Mouse (Mus musculus): ENCODE measurements around the gene Tcte1.
A peak's percentile ranks its signal among the peaks of the same experiment; 100 is the strongest.

Tcte1 gene

GRCm38 (mm10) chr17:45565103-45565502, 41.9 kb downstream of the Tcte1 start:
- DNase-seq (ENCODE audit: low spot score in 2 of 2): no peak

- no peak for DNase-seq (ENCODE audit: low spot score in 2 of 2)
Observed at GRCm38 (mm10) chr17:45566031-45566359, 42.8 kb downstream of the Tcte1 start.

DNA sequence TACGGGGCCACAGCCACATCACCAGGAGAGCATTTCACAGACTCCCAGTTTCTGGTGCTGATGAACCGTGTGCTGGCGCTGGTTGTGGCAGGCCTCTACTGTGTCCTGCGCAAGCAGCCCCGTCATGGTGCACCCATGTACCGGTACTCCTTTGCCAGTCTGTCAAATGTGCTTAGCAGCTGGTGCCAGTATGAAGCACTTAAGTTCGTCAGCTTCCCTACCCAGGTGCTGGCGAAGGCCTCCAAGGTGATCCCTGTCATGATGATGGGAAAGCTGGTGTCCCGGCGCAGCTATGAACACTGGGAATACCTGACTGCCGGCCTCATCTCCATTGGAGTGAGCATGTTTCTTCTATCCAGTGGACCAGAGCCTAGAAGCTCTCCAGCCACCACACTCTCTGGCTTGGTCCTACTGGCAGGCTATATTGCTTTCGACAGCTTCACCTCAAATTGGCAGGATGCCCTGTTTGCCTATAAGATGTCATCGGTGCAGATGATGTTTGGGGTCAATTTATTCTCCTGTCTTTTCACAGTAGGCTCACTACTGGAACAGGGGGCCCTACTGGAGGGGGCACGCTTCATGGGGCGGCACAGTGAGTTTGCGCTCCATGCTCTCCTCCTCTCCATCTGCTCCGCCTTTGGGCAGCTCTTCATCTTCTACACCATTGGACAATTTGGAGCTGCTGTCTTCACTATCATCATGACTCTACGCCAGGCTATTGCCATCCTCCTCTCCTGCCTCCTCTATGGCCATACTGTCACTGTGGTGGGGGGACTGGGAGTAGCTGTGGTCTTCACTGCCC, 43.3 kb downstream of the Tcte1 start:
- no peak for DNase-seq (ENCODE audit: low spot score in 2 of 2)

GRCm38 (mm10) chr17:45567162-45567601, 43.9 kb downstream of the Tcte1 start:
- no peak for DNase-seq (ENCODE audit: low spot score in 2 of 2)

DNA sequence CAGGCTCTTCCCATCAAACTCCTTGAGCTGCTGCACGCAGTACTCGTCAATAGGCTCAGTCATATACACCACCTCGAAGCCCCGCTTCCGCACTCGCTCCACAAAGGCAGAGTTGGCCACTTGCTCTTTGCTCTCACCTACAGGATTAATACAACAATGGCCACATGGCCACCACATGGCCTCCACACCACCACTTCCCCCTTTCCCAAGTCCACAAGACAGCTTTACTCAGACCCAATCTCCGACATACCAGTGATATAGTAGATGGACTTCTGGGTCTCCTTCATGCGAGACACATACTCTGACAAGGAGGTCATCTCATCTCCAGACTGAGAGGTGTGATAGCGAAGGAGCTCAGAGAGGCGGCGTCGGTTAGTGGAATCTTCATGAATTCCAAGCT, 45.8 kb downstream of the Tcte1 start:
- no peak for DNase-seq (ENCODE audit: low spot score in 2 of 2)

DNA sequence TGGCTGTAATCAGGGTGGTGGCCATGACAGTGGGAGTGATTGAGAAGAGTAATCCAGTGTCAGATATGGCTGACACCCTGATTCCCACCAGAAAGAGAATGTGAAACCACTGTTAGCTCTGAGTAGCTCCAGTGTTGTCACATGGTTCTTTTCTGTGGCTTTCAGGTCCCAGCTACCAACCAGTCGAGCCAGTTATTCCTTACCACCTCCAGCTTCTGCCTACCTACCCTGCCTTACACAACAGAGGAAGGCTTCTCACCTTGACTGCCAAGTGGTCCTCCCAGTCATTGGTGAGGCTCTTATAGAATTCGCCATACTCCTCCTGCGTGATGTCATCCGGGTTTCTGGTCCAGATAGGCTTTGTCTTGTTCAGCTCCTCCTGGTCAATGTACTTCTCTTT, 46.8 kb downstream of the Tcte1 start:
- no peak for DNase-seq (ENCODE audit: low spot score in 2 of 2)

DNA sequence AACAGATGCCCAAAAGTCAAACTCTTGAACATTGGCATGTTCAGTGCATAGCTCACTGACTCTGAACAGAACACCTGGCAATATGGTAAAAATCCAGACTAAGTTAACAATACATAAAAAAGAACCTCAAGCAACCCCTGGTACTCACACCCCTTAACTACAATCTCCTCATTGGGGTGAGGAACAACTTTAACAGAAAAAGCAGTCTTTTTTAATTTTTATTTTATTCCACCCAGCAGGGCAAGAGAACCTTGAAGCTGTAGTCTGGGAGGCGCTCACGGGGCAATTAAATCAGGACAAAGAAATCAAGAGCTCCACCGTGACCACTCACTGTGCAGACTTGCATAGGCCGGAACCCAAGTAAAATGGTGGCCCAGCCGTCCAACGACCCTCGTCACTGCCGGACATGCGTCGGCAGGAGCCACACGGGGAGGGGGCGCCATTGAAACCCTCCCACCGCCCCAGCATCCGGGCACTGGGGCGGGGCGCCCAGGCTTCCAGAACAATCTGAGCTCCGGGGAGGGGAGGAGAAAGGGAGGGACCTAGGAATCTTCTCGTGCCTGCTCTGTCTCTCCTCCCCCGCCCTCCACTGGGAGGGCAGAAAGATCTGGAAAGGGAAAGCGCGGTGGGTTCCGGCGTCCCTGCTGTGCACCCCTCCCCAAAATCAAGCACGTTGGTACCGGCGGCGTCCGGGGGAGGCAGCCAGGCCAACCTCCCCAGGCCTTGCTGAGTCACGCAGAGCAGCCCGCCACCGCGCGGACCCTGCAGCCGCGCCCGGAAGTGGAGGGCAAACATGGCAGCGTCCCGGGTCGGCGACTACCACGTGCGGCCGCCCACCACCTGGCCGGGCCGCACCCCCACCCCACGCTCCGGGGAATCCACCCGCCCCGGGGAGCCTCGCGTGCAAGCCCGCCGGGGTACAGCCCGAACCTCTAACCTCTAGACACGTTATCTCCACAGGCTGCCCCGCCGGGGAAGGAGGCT, 49.2 kb downstream of the Tcte1 start:
- peak in 1 of 2 experiments; percentile 65 for DNase-seq (ENCODE audit: low spot score in 2 of 2)

- peak; percentile 99 to 100 for DNase-seq (ENCODE audit: low spot score in 2 of 2)
Observed at GRCm38 (mm10) chr17:45573087-45573779, 50.0 kb downstream of the Tcte1 start, which contains the start of gene Hsp90ab1. Hsp90ab1 (minus strand) TSS chr17:45573271.

DNA sequence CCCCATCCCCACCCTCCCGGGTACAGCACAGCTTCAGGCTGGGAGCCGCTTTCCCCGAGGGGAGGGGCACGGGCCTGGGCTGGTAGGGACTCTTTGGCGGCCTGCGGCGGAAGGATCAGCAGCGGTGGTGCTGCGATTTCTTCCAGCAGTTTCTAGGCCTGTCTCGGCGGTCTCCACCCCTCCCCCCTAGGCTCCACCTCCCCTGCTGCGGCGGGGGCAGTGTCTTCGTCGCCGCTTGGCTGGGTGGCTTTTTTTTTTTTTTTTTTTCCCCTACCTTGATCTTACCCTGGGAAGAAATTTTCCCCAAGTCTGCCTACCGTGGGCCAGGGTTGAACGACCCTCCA, 50.5 kb downstream of the Tcte1 start:
- peak; percentile 94 to 98 for DNase-seq (ENCODE audit: low spot score in 2 of 2)

GRCm38 (mm10) chr17:45574129-45574761, 51.0 kb downstream of the Tcte1 start:
- peak; percentile 54 to 68 for DNase-seq (ENCODE audit: low spot score in 2 of 2)

DNA sequence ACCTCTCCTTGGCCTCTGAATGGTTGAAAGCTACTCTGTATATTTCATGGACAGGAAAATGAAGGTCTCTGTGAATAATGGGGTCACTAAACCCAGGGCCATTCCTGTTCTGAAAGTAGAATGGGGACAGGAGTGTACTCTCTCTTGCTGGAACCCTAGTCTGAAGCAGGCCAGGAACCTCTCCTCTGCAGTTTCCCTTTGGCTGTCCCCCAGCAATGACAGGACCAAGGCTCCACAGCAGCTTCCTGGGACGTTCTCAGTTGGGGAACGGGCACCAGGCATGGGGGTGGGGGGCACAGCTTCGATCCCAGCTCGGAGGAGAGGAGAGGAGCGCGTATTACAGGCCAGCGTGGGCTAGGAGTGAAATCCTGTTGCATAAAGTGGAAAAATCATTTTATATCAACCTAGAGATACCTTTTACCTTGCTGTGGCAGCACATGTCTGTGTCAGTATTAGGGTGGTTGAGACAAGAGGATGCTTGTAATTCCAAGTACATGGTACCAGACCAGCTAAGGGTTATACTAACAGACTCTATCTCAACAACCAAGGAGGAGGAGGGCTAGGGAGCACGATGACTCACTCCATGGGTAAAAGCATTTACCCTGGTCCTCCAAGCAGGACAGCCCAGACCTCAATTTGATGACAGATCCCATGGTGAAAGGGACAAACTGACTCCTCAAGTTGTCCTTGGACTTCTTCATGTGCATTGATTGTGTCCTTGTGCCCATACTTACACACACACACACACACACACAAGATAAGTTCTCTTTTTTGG, 52.1 kb downstream of the Tcte1 start:
- DNase-seq (ENCODE audit: low spot score in 2 of 2): no peak

- DNase-seq (ENCODE audit: low spot score in 2 of 2): no peak
Observed at GRCm38 (mm10) chr17:45578242-45578641, 55.0 kb downstream of the Tcte1 start.

GRCm38 (mm10) chr17:45578843-45579242, 55.6 kb downstream of the Tcte1 start:
- no peak for DNase-seq (ENCODE audit: low spot score in 2 of 2)

DNA sequence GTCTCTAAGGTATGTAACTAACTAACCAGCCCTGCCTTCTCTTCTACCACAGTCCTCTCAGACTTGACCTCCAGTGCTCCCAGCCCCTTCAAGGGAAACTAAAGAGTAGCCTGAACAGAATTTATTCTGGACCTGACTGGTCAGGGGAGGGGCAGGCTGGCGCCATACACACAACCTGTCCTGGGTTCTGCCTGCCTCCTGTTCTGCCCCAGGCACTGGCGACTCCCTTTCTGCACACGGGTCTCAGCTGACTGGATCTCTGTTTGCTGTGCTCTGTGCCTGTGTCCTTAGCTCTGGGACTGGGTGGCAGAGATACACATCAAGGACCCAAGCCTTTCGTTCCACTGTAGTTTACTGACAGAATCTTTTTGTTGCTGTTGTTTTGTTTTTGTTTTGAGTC, 56.3 kb downstream of the Tcte1 start:
- DNase-seq (ENCODE audit: low spot score in 2 of 2): no peak

DNA sequence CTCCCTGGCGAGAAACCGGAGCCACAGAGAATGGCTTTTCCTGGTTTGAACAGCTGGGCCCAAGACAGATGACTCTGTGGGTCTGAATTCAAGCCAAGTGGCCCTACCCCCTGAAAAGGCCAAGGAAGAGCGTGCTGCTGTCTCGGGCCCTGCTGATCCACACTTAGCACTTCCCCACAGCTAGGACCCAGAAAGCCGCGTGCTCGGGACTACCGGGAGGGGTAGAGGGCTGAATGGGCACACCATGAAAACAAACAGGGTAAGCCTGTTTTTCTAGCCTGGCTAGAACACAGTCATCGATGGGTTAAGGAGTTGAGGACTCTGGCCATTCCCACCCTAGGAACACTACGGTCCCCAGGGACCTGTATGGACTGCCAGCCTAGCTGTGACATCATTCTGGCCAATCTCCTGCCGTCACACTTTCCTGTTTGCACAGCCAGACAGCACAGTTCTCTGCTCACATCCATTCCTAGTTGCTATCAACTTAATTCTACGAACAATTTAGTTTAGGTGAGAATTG, 57.8 kb downstream of the Tcte1 start:
- no peak for DNase-seq (ENCODE audit: low spot score in 2 of 2)

DNA sequence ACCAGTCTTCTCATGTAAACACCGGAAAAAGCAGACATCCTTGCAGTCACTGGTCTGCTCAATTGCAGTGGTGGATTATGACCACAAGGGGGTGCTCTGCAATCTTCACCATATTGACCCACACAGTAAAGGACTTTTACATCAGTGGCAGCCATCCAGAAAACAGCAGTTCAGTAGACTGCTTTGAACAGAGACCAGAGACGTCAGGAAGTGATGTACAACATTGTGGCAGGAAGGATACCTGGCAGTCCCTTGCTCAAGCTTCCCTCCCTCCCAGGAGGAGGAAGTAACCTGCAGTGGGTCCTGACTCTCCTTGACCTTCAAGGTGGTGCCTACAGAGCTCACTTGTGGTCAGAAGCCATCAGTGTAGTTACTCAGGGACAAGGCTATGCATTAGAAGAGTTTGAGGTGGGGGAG, 58.3 kb downstream of the Tcte1 start:
- DNase-seq (ENCODE audit: low spot score in 2 of 2): no peak

DNA sequence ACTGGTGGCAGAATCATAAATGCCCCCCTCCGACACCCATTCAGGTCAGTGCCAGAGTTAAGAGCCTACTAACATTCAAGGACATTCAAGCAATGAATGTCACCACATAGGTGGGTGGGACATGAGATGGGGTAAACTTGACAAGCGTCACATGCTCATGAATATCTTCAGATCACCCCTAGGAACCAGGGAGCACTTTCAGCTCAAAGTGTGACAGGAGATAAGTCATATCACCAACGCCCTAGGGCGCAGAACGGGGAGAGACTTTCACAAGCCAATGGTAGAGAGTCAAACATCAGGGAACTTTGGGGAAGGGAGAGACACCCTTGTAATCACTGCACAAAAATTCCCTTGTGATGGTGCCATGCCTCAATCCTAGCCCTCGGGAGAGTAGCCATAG, 59.0 kb downstream of the Tcte1 start:
- no peak for DNase-seq (ENCODE audit: low spot score in 2 of 2)

- DNase-seq (ENCODE audit: low spot score in 2 of 2): no peak
Observed at GRCm38 (mm10) chr17:45582715-45583355, 59.6 kb downstream of the Tcte1 start.

DNA sequence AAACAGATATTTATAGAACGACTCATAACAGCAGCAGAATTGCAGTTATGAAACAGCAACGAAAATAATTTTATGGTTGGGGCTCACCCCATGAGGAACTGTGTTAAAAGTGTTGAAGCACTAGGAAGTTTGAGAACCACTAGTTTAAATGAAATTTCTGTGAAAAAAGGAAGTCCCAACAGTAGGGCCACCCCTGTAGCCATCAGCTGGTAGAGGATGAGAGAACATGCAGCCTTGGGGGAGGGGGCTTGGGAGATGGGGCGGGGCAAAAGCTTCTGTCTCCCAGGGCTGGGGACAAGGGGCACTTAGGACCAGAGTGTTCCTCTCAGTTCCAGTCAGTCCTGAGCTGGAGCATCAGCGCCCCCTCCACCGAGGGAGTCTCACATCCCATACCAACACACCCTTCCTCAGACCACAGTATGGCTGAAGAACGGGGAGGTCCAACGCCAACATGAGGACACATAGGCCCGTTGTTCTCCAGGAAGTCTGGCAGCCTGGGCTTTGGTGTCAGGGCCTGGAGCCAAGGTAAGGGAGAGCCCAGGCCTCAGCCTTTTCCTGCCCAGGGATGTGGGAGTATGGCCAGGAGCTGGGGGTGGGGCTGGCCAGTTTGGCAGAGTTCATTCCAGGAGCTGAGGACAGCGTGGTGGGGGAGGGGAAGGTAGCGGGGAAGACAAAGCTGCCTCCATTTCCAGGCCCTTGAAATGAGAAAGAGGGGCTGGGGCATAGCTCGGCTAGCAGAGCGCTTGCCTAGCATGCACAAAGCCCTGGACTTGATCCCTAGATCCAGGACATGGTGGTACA, 61.1 kb downstream of the Tcte1 start:
- DNase-seq (ENCODE audit: low spot score in 2 of 2): peak in 1 of 2 experiments; percentile 59

Data from urinary bladder, adult 18-20 months (tissue).